Mouse (Mus musculus): ENCODE data around the gene Gspt2. TPM values are rescaled to one million over a fixed set of nuclear protein-coding genes. Genes with fewer than 3 reads are reported as not detected.
A peak's percentile ranks its signal among the peaks of the same experiment; 100 is the strongest.
"Not testable (repeated sequence)": the region's sequence is repeated elsewhere in the genome, so short reads cannot be mapped to it uniquely, and the experiment has no call there.

Gspt2 gene
- total RNA-seq (2015; ENCODE audit: low replicate concordance) (0.42 TPM in 1 of 2 replicates, not detected in the other), total RNA-seq (2017; ENCODE audit: low replicate concordance) (0.39 and 2.0 TPM in 2 replicates)

- ATAC-seq (replicated peaks; ENCODE audit: low FRiP score, poor library complexity, severe bottlenecking) = no peak
Measured at GRCm38 (mm10) chrX:94635961-94636563, at the start of gene Gspt2. Gene Gspt2, plus strand, starts transcription at chrX:94636069.

- no peak for ATAC-seq (replicated peaks; ENCODE audit: low FRiP score, poor library complexity, severe bottlenecking)
Measured at GRCm38 (mm10) chrX:94624835-94625803, 10.8 kb upstream of the Gspt2 start.

- ATAC-seq (replicated peaks; ENCODE audit: low FRiP score, poor library complexity, severe bottlenecking) = no peak
Measured at GRCm38 (mm10) chrX:94636911-94637310, 1.0 kb downstream of the Gspt2 start.

- ATAC-seq (replicated peaks; ENCODE audit: low FRiP score, poor library complexity, severe bottlenecking) = no peak
Measured at GRCm38 (mm10) chrX:94648541-94648940, 12.7 kb downstream of the Gspt2 start.

- ATAC-seq (replicated peaks; ENCODE audit: low FRiP score, poor library complexity, severe bottlenecking) = no peak
Measured at GRCm38 (mm10) chrX:94657734-94658133, 21.9 kb downstream of the Gspt2 start.

- no peak for ATAC-seq (replicated peaks; ENCODE audit: low FRiP score, poor library complexity, severe bottlenecking)
Measured at GRCm38 (mm10) chrX:94670814-94671213, 34.9 kb downstream of the Gspt2 start.

GRCm38 (mm10) chrX:94674977-94675376 is 39.1 kb downstream of the Gspt2 start:
- ATAC-seq (replicated peaks; ENCODE audit: low FRiP score, poor library complexity, severe bottlenecking) = no peak

GRCm38 (mm10) chrX:94681581-94681980 is 45.7 kb downstream of the Gspt2 start:
- ATAC-seq (replicated peaks; ENCODE audit: low FRiP score, poor library complexity, severe bottlenecking) = not testable (repeated sequence)

- ATAC-seq (replicated peaks; ENCODE audit: low FRiP score, poor library complexity, severe bottlenecking) = peak; percentile 70
Measured at GRCm38 (mm10) chrX:94689593-94689992, 53.7 kb downstream of the Gspt2 start.

Other genes with a start within 250 kb of the Gspt2 start
- 1.8 and 3.4 TPM in 2 replicates for gene Maged1, start 93.9 kb upstream of the Gspt2 start, total RNA-seq (2015; ENCODE audit: low replicate concordance)
- 0.53 and 2.2 TPM in 2 replicates for gene Maged1, start 93.9 kb upstream of the Gspt2 start, total RNA-seq (2017; ENCODE audit: low replicate concordance)
- 1.4 and 3.8 TPM in 2 replicates for gene Zxdb, start 88.5 kb downstream of the Gspt2 start, total RNA-seq (2015; ENCODE audit: low replicate concordance)
- gene Zxdb, start 88.5 kb downstream of the Gspt2 start, total RNA-seq (2017; ENCODE audit: low replicate concordance) = 0.53 and 1.4 TPM in 2 replicates

All from erythroid progenitor cell, adult 5-6 weeks (primary cell).